10 mouse cellular contexts compared by ENCODE assay signal in genomic region chr3:55781429-55782055, GRCm38 (mm10). TPM values are rescaled to one million over a fixed set of nuclear protein-coding genes. Genes with fewer than 3 reads are reported as not detected.
DNase-seq lines count a peak whose midpoint lies in the region; ATAC-seq and TF ChIP-seq lines count a peak whose summit lies in the region.
"Had no signal": no experiment of that assay in that cellular context is flagged by ENCODE, and none has a peak within 500 bp of the region (broad histone marks: within the 10 kb centered on the region; RNA-seq: fewer than 3 reads in every experiment).

No protein-coding gene starts in this region.

- intact Hi-C loops in gastrocnemius, adult 2 months (cut with DNase I) = no loop called here

- H3K36me3 ChIP-seq in embryonic facial prominence, embryonic 11.5 days (replicated peaks; ENCODE audit: control insufficient read depth, insufficient read depth, low read depth, low read length) = no peaks in the 10 kb centered on the region
- H3K36me3 ChIP-seq in limb, embryonic 10.5 days = no peaks in the 10 kb centered on the region
- H3K36me3 ChIP-seq in neural tube, embryonic 14.5 days (ENCODE audit: control insufficient read depth, insufficient read depth, low read length) = no peaks in the 10 kb centered on the region

- peak overlapping the region; percentile 25 for H3K4me2 ChIP-seq in embryonic facial prominence, embryonic 11.5 days (ENCODE audit: low read depth, low read length)
- peak overlapping the region; percentile 58 for H3K4me2 ChIP-seq in neural tube, embryonic 14.5 days (ENCODE audit: low read depth, low read length)

- no peaks in the 10 kb centered on the region for H3K9me3 ChIP-seq in embryonic facial prominence, embryonic 11.5 days (replicated peaks; ENCODE audit: control insufficient read depth, low read length)
- H3K9me3 ChIP-seq in limb, embryonic 10.5 days (replicated peaks) = no peaks in the 10 kb centered on the region
- no peaks in the 10 kb centered on the region for H3K9me3 ChIP-seq in neural tube, embryonic 14.5 days (ENCODE audit: control insufficient read depth, low read length)

- no peak for DNase-seq in gastrocnemius, adult 2 months
- no peak for DNase-seq in gastrocnemius, adult 8-10 months (ENCODE audit: low spot score in 2 of 2)
- no peak for DNase-seq in embryonic facial prominence, embryonic 11.5 days (ENCODE audit: low spot score)
- DNase-seq in limb, embryonic 10.5 days (ENCODE audit: low spot score) = no peak
- no peak for DNase-seq in adipocyte (ENCODE audit: low spot score)
- DNase-seq in kidney, postnatal 36 days = no peak
- DNase-seq in thymus, postnatal 0 days (ENCODE audit: low spot score) = no peak
- DNase-seq: liver, postnatal 0 days had no signal

- H3K27me3 ChIP-seq in embryonic facial prominence, embryonic 11.5 days (ENCODE audit: control insufficient read depth, insufficient read depth, low read length) = peaks cover 2% of the 10 kb centered on the region; the same call in 1 of the 2 replicates
- H3K27me3 ChIP-seq in limb, embryonic 10.5 days (ENCODE audit: low read depth, poor library complexity, severe bottlenecking) = peaks cover 55% of the 10 kb centered on the region
- H3K27me3 ChIP-seq in neural tube, embryonic 14.5 days (ENCODE audit: control insufficient read depth, insufficient read depth, low read length) = 0 out of 2 replicates have a peak, but pooled peaks cover 2% of the 10 kb centered on the region

- H3K9ac ChIP-seq in embryonic facial prominence, embryonic 11.5 days (replicated peaks; ENCODE audit: low read length) = no peak overlapping the region
- no peak overlapping the region; the same call in 1 of the 2 replicates for H3K9ac ChIP-seq in neural tube, embryonic 14.5 days (replicated peaks; ENCODE audit: low read depth, low read length)
- H3K9ac ChIP-seq: liver, postnatal 0 days had no signal

- TF ChIP-seq CTCF in gastrocnemius, adult 2 months (IDR thresholded peaks at IDR 0.05) = no peak

- peak overlapping the region; percentile 87 for H3K27ac ChIP-seq in gastrocnemius, adult 2 months
- no peak overlapping the region for H3K27ac ChIP-seq in embryonic facial prominence, embryonic 11.5 days (replicated peaks; ENCODE audit: low read depth, low read length)
- H3K27ac ChIP-seq in limb, embryonic 10.5 days = peak overlapping the region; percentile 96; the same call in 1 of the 2 replicates
- H3K27ac ChIP-seq in neural tube, embryonic 14.5 days (ENCODE audit: low read depth, low read length) = peak overlapping the region; percentile 93

- H3K4me3 ChIP-seq in gastrocnemius, adult 2 months = peak overlapping the region; percentile 87
- peak overlapping the region; percentile 0; the same call in 1 of the 2 replicates for H3K4me3 ChIP-seq in embryonic facial prominence, embryonic 11.5 days (ENCODE audit: low read depth, low read length)
- peak overlapping the region; percentile 67 for H3K4me3 ChIP-seq in limb, embryonic 10.5 days
- peak overlapping the region; percentile 51 for H3K4me3 ChIP-seq in neural tube, embryonic 14.5 days (ENCODE audit: low read depth, low read length)

- H3K4me1 ChIP-seq in embryonic facial prominence, embryonic 11.5 days (ENCODE audit: control insufficient read depth, insufficient read depth, low read length) = peaks cover 3% of the 10 kb centered on the region; the same call in 1 of the 2 replicates
- H3K4me1 ChIP-seq in limb, embryonic 10.5 days = peaks cover 32% of the 10 kb centered on the region
- H3K4me1 ChIP-seq in neural tube, embryonic 14.5 days (ENCODE audit: control insufficient read depth, insufficient read depth, low read length) = peaks cover 18% of the 10 kb centered on the region

- 7% methylated on average over 5 of the region's 5 CpGs for WGBS in embryonic facial prominence, embryonic 11.5 days
- 8% methylated on average over 5 of the region's 5 CpGs for WGBS in limb, embryonic 10.5 days
- 18% methylated on average over 5 of the region's 5 CpGs for WGBS in neural tube, embryonic 14.5 days

- no peak for ATAC-seq in embryonic facial prominence, embryonic 11.5 days (replicated peaks; ENCODE audit: insufficient number of reproducible peaks, low FRiP score, low TSS enrichment, low read depth)
- ATAC-seq in neural tube, embryonic 14.5 days (ENCODE audit: low read depth) = no peak
- ATAC-seq: liver, postnatal 0 days had no signal

RNA-seq across cellular contexts. Expression of gene Mab21l1, which starts 0.8 kb away (rescaled TPM):
- 1 to 10 TPM in 1 of 2 experiments, under 1 TPM in 1; 0.86 to 3.7 TPM for total RNA-seq in gastrocnemius, adult 2 months (2021)
- 1 to 10 TPM; 1.7 to 3.0 (median 2.4) TPM for total RNA-seq in gastrocnemius, adult 8-10 months (2022)
- 68.3 and 76.1 TPM in 2 replicates for polyA plus RNA-seq in embryonic facial prominence, embryonic 11.5 days (2014; fragmentation: Nextera tagmentation; extraction: Ambion mirVana)
- polyA plus RNA-seq in limb, embryonic 10.5 days (2016; fragmentation: Nextera tagmentation; extraction: Ambion mirVana) = 34.9 and 67.2 TPM in 2 replicates
- 99.9 and 112 TPM in 2 replicates for polyA plus RNA-seq in neural tube, embryonic 14.5 days (2014; fragmentation: Nextera tagmentation; extraction: Ambion mirVana)
- 0.55 and 0.56 TPM in 2 replicates for polyA plus RNA-seq in thymus, postnatal 0 days (2015; fragmentation: Nextera tagmentation; extraction: Ambion mirVana)
- total RNA-seq: megakaryocyte-erythroid progenitor cell, adult 5-6 weeks had no signal
- polyA plus RNA-seq: liver, postnatal 0 days had no signal

Comparison
In these comparisons a context has a peak if more than half of its experiments do, and no peak if none do; other contexts are left out.
1. H3K4me3 ChIP-seq: peak in every context shown above with its lines; median percentile 87 in gastrocnemius, adult 2 months; 67 in limb, embryonic 10.5 days; 51 in neural tube, embryonic 14.5 days; 0 in embryonic facial prominence, embryonic 11.5 days.
2. RNA of gene Mab21l1, which starts 0.8 kb away (polyA plus RNA-seq): 99.9 to 112 TPM in neural tube, embryonic 14.5 days, 68.3 to 76.1 TPM in embryonic facial prominence, embryonic 11.5 days and 34.9 to 67.2 TPM in limb, embryonic 10.5 days; 0.55 to 0.56 TPM in thymus, postnatal 0 days; every median in the first group is over 10 times any median in the second.